Mouse (Mus musculus): ENCODE measurements at regions not wholly inside any gene's neighbourhood (a gene's known extent, or its start where the extent isn't known, plus 50 kb on each side); places are given as distances from the start of the nearest gene placed in this dataset.

DNA sequence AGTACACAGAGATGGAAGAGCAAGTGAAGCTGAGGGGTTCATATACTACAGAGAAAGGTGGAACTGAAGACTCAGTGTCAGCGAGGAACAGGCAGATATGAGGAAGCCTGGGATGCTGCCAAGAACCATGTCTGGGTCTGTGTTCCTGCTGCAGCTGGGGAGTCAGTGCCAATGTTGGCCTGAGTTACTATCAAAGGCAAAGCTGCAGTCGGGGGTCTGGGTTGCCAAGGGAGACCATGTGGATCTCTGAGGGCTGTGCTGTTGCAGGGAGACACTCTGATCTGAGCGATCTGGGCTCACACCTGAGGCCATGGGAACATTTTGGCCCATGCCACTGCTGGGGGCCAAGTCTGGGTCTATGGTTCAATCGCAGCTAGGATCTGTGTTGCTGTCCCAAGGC lies 612.5 kb upstream of the Nrsn1 start:
- no peak for DNase-seq (ENCODE audit: low spot score)

- DNase-seq (ENCODE audit: low spot score), result no peak
Observed at GRCm38 (mm10) chr13:25868923-25869322, 598.6 kb upstream of the Nrsn1 start.

DNA sequence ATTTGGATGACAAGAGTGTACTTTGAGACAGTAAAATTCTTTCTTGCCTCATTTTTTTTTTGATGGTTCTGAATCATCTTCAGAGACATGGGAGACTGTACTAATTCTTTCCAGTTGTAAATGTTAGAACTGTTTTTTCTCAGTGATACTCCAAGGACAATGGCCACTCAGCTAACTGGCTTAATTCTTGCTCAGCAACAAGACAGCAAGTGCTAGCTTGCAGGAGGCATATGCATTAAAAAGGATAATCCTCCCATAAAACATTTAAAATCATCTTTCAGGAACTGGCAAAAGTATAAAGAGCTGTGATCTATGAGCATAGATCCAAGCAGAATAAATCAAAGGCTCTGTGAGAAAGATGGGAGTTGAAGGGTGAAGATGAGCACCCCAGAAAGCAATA lies 587.9 kb upstream of the Nrsn1 start:
- no peak for DNase-seq (ENCODE audit: low spot score)

DNA sequence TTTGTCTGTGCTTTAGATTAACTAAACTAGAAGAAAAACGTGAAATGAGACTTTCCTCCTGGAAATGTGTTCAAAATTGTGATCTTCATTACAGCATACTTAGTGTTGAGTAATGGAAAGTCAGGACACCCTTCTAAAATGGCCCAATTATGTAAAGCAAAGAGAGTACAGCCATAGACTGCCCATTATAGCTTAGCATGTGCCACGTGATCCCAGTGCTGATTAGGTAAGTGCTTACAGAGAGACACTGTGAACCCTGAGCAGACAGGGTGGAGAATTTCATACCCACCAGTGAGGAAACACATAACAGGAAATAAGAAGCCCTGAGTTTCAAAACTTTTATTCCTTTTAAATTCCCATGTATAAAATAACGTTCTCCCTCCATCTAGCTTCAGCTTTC lies 587.3 kb upstream of the Nrsn1 start:
- DNase-seq (ENCODE audit: low spot score), result no peak

- DNase-seq (ENCODE audit: low spot score), result no peak
Observed at GRCm38 (mm10) chr13:25857096-25857495, 586.8 kb upstream of the Nrsn1 start.

GRCm38 (mm10) chr13:25856549-25856948 lies 586.2 kb upstream of the Nrsn1 start:
- DNase-seq (ENCODE audit: low spot score), result no peak

- DNase-seq (ENCODE audit: low spot score), result no peak
Observed at GRCm38 (mm10) chr13:25848156-25848555, 577.9 kb upstream of the Nrsn1 start.

DNA sequence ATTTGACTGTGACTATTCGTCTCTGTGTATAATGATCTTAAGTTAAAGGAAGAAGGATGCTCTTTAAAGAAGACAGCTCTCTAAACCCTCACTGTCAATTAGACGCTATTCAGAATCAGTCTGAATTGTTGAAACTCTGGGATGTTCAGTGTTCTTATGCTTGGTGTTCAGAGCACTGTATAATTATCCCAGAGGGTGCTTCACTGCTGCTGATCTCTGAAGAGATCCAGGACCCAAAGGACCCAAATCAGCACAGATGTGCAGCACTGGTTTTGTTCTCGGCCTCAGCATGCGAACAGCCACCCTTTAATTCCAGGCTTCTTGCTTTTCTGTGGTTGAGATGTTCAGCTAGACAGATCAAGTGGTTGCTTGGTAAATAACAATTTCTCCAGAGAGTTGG lies 567.9 kb upstream of the Nrsn1 start:
- DNase-seq (ENCODE audit: low spot score), result no peak

DNA sequence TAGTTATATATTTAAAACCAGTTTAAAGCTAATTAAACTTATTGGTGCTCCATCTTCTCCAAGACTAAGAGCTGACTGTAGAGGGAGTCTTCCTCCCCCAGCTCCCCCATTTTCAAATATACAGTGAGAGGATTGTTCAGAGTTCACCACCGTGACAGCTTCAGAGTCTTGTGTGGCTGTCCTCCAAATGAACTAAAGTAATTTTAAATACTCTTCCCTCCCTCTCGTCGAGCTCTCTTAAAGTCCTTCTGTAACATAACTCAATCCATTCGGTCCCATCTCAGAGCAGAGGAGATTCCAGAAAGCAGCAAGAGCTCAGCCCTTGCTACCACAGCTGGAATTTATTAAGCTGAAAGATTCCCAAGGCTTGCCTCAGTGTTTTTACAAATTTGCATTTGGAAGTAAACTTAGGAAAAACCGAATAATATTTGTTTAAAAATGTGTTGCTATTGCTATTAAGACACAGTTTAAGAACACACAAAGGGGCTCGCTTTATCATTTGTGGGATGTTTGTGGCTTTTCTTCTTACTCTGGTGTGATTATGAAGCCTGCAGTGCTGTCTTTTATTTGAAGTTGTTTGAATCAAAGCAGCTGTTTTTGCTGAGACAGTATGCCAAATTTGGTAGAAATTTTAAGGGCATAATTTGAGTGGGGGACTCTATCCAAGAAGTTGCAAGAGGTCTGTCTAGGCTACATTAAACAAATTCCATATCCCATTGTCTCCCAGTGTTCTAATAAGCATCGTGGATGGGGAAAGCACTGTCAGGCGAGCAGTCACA lies 559.0 kb upstream of the Nrsn1 start:
- no peak for DNase-seq (ENCODE audit: low spot score)

GRCm38 (mm10) chr13:25808564-25809253 lies 538.4 kb upstream of the Nrsn1 start:
- no peak for DNase-seq (ENCODE audit: low spot score)

DNA sequence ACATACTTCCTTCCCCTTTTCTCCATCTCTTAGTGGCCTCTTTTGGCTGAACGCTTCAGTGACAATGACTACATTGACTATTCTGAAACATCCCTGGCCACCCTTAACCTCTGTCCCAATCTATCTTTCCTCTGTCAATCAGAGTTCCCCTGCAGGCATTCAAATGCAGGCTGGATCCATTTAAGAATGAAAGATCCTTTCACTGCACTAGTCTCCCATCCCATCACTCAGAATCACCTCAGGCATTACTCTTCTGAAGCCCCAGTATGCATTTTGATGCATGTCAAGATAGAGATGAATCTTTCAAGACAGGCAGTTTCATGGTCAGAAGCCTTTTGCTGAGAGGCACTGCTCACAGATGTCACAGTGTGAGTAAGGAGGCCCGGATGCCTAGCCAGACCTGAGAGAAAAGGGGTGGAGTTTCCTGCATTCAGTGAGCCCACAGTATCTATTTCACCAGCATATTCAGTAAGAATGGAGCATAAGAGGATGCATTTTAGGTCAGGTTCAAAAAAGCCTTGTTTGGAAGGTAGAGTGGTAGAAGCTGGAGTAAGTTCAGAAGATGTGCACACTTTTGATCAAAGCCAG lies 523.0 kb upstream of the Nrsn1 start:
- no peak for DNase-seq (ENCODE audit: low spot score)

DNA sequence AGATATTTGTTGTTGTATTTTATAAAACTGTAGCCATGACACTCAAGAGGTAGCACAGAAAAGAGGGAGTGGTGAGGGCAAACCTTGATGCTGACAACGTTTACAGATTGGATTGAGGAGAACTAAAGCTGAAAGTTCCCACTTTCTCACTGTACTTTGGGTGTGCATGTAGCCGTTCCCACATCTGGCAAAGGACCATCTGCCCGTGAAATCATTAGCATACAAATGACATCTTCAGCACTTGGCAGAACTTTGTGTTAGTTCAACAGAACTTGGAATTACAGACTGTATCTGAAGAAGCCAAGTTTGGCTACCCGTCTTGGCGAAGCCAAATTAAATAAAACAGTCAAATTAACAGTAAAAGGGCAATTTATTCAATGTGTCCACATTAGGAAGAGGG lies 510.9 kb upstream of the Nrsn1 start:
- DNase-seq (ENCODE audit: low spot score), result no peak

DNA sequence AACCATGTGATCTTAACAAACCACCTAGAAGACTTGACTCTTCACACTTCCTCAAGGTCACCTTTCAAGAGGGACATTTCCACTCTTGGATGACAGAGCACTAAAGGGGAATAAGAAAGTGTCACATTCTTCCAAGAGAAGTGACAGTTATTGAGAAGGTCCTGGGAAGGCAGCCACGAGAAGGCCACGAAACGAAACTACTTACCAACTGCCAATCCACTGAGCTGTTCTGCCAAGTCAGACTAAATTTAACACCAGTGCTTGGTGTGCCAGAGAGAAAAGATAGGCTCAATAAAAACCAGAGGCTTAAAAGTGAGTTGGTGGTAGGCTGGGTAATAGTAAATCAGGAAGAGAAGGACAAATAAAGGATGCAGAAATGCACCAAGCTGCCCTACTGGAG lies 507.4 kb upstream of the Nrsn1 start:
- no peak for DNase-seq (ENCODE audit: low spot score)

- no peak for DNase-seq (ENCODE audit: low spot score)
Observed at GRCm38 (mm10) chr13:25774586-25775182, 504.4 kb upstream of the Nrsn1 start.

- no peak for DNase-seq (ENCODE audit: low spot score)
Observed at GRCm38 (mm10) chr13:25754515-25755105, 484.3 kb upstream of the Nrsn1 start.

DNA sequence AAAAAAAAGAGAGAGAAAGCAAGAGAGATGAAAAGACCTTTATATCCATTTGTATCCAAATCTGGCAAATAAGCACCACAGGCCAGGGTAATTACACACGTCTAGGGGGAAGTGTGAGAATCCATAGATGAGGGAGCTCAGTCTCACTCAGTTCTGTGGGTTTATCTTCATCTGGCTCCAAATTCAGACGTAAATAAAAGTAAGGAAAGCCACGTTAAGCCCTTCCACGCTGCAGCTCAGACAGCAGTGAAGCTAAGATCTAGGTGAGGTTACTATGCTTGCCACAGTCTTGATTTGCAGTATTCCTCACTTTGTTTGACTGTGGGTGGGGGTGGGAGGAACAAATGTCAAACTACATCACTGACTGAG lies 481.1 kb upstream of the Nrsn1 start:
- DNase-seq (ENCODE audit: low spot score), result no peak

DNA sequence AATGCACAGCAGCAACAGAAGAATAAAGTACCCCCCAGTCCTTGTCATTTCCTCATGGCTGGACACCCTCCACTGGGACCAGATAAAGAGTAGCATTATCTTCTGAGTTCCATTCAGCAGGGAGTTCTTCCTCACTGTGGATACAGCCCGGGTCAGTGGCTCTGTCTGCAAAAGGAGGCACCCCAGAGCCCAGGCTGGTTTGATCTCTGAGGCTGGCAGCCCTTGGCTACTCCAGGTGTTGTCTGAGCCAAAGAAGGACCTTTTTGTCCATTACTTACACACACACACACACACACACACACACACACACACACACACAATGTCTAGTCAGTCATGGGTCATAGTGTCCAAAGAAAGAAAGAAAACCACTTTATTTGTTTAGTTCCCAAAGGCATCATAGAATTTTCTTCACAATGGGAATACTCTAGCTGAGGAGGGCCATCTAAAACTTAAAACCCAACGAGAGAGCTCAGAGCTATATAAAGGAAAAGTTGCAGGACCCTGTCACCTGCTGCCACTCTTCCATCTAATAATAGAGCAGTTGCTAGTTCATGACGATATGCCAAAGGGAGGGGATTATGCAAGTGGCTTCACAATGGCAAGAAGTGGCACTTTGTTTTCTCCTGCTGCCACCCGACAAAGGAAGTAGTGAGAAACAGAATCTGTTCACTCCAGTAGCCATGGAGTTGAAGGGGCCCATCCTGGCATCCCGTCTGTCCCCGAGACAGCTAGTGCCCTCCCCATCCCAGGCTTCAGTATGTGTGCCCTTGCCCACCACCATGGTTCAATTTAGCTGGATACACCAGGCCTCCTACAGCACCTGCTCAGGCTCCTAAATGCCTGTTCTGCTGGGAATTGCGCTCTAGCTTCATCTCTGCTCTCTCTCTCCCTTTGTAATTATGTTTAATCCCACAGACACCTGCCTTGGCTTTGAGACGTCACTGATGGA lies 480.4 kb upstream of the Nrsn1 start:
- DNase-seq (ENCODE audit: low spot score), result no peak

- no peak for DNase-seq (ENCODE audit: low spot score)
Observed at GRCm38 (mm10) chr13:25738601-25739000, 468.3 kb upstream of the Nrsn1 start.

GRCm38 (mm10) chr13:25729327-25729892 lies 459.1 kb upstream of the Nrsn1 start:
- DNase-seq (ENCODE audit: low spot score), result no peak

- DNase-seq (ENCODE audit: low spot score), result no peak
Observed at GRCm38 (mm10) chr13:25727504-25728095, 457.3 kb upstream of the Nrsn1 start.

Measured in yolk sac, embryonic 10.5 days (tissue).